Mouse (Mus musculus) G1E (cell line): ENCODE measurements around the gene Tmem109. TPM values are rescaled to one million over a fixed set of nuclear protein-coding genes. Genes with fewer than 3 reads are reported as not detected.
A peak's percentile ranks its signal among the peaks of the same experiment; 100 is the strongest.

ENCODE experiments used
- ATAC-seq: 2 replicates; pipeline ENCODE4 v1.8.0; 2016; ENCODE audit warnings: mild to moderate bottlenecking; ENCODE audit not compliant: insufficient number of reproducible peaks, poor library complexity, low FRiP score, severe bottlenecking; ENCODE audit errors: extremely low read depth
- DNase-seq: peaks from one replicate; pipeline ENCODE4 v3.0.0; 2012; ENCODE audit warnings: low spot score
- H3K27me3 ChIP-seq: 2 replicates; pipeline ENCODE4 v1.6.1; 2012; ENCODE audit warnings: mild to moderate bottlenecking, low read length, inconsistent platforms; ENCODE audit not compliant: insufficient read depth
- H3K36me3 ChIP-seq: replicated peaks from 2 replicates; pipeline ENCODE3; 2012; ENCODE audit warnings: mild to moderate bottlenecking, inconsistent platforms
- H3K4me1 ChIP-seq: 2 replicates; pipeline ENCODE4 v1.6.1; 2012; ENCODE audit warnings: low read depth, low read length, inconsistent platforms, mixed read lengths; ENCODE audit not compliant: insufficient read depth
- H3K4me3 ChIP-seq: 2 replicates; pipeline ENCODE4 v1.5.1; 2012; ENCODE audit warnings: low read depth, mild to moderate bottlenecking, inconsistent platforms, low read length, moderate library complexity, mixed read lengths
- H3K9me3 ChIP-seq: replicated peaks from 2 replicates; pipeline ENCODE4 v1.6.1; 2012; ENCODE audit warnings: inconsistent platforms
- CTCF ChIP-seq: IDR thresholded peaks from 2 replicates; pipeline ENCODE4 v1.5.1; 2012; ENCODE audit warnings: low read depth, low read length, inconsistent platforms, mixed read lengths
- GATA1 ChIP-seq: IDR thresholded peaks from 2 replicates; pipeline ENCODE4 v1.6.1; 2012; ENCODE audit warnings: borderline replicate concordance, low read length, inconsistent platforms, mixed read lengths
- GATA2 ChIP-seq: IDR thresholded peaks from 2 replicates; pipeline ENCODE4 v1.6.1; 2012; ENCODE audit warnings: low read depth, low read length, inconsistent platforms, borderline replicate concordance
- POLR2AphosphoS5 ChIP-seq: IDR thresholded peaks from 2 replicates; pipeline ENCODE4 v1.6.1; 2012; ENCODE audit warnings: low read depth, low read length, inconsistent platforms; ENCODE audit not compliant: insufficient replicate concordance
- TAL1 ChIP-seq: conservative IDR thresholded peaks from 2 replicates; pipeline ENCODE4 v1.6.1; 2012; ENCODE audit warnings: low read depth, low read length, inconsistent platforms, mixed read lengths
- polyA plus RNA-seq: library from polyadenylated mRNA; stranded (reverse); fragments of >175 nt; gene quantifications from 2 replicates; pipeline ENCODE4 v1.2.3, GENCODE M21; 2012
- total RNA-seq, 2 experiments: library from RNA; stranded (forward) in 1 of 2; stranded (reverse) in 1 of 2; fragments of 200-1000 nt in 1 of 2; fragments of >200 nt in 1 of 2; fragmentation: Nextera tagmentation in 1 of 2; gene quantifications; 2 replicates each; pipeline ENCODE4 v1.2.3; 2014 to 2017

Tmem109 gene
- total and polyA plus RNA-seq, 3 experiments, result 6.8 to 12.2 (median 8.5) TPM

- ATAC-seq (no peak), DNase-seq (no peak)
- H3K9me3 ChIP-seq, result no peaks in the 10 kb centered on the region
- H3K27me3 ChIP-seq, result peaks cover 15% of the 10 kb centered on the region
- no peak overlapping the region for H3K4me3 ChIP-seq
- no peak for TF ChIP-seq GATA1
- H3K36me3 ChIP-seq, result no peaks in the 10 kb centered on the region
- peaks cover 5% of the 10 kb centered on the region; the same call in 1 of the 2 replicates for H3K4me1 ChIP-seq
Observed at GRCm38 (mm10) chr19:10835671-10836070, 46.1 kb downstream of the Tmem109 start.

DNA sequence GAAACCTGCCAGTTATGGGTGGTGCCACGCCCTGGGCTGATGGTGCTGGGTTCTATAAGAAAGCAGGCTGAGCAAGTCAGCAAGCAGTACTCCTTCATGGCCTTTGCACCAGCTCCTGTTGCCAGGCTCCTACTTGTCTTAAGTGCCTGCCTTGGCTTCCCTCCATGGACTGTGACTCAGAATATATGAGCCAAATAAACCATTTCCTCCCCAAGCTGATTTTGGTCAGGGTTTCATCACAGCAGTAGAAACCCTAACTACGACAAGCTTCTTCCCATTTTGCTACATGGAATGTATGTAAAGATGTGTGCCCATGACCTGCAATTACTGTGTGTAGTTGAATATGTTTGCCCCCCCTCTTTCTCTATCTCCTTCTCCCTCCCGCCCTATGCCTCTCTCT is 48.2 kb downstream of the Tmem109 start:
- no peak for ATAC-seq
- H3K4me1 ChIP-seq, result peaks cover 5% of the 10 kb centered on the region; the same call in 1 of the 2 replicates
- no peak for DNase-seq
- TF ChIP-seq GATA2 (no peak), CTCF (no peak), POLR2AphosphoS5 (no peak), TAL1 (no peak), GATA1 (no peak)
- no peaks in the 10 kb centered on the region for H3K36me3 ChIP-seq
- H3K27me3 ChIP-seq, result peaks cover 15% of the 10 kb centered on the region
- H3K9me3 ChIP-seq, result no peaks in the 10 kb centered on the region
- no peak overlapping the region for H3K4me3 ChIP-seq

GRCm38 (mm10) chr19:10832030-10832429 is 49.8 kb downstream of the Tmem109 start:
- TF ChIP-seq TAL1 (no peak), GATA2 (no peak), GATA1 (no peak), POLR2AphosphoS5 (no peak), CTCF (no peak)
- ATAC-seq (no peak), DNase-seq (no peak)
- peaks cover 5% of the 10 kb centered on the region; the same call in 1 of the 2 replicates for H3K4me1 ChIP-seq
- H3K9me3 ChIP-seq, result no peaks in the 10 kb centered on the region
- H3K36me3 ChIP-seq, result no peaks in the 10 kb centered on the region
- no peak overlapping the region for H3K4me3 ChIP-seq
- H3K27me3 ChIP-seq, result peaks cover 15% of the 10 kb centered on the region

- no peak for ATAC-seq
- Histone ChIP-seq H3K4me3 (no peak overlapping the region), H3K4me1 (peaks cover 5% of the 10 kb centered on the region; the same call in 1 of the 2 replicates)
Observed at GRCm38 (mm10) chr19:10831424-10831823, 50.4 kb downstream of the Tmem109 start.

GRCm38 (mm10) chr19:10829436-10830175 is 52.2 kb downstream of the Tmem109 start, which contains the start of gene Cd6:
Cd6 (minus strand) TSS chr19:10830058.
- Histone ChIP-seq H3K9me3 (no peaks in the 10 kb centered on the region), H3K4me3 (no peak within 1 kb of the TSS), H3K36me3 (no peaks in the 10 kb centered on the region), H3K4me1 (peaks cover 5% of the 10 kb centered on the region; the same call in 1 of the 2 replicates), H3K27me3 (peaks cover 15% of the 10 kb centered on the region)
- ATAC-seq (no peak), DNase-seq (no peak)
- TF ChIP-seq GATA1 (no peak), GATA2 (no peak), TAL1 (no peak), CTCF (no peak), POLR2AphosphoS5 (no peak)

More at GRCm38 (mm10) chr19:10831424-10831823, 50.4 kb downstream of the Tmem109 start:
- H3K36me3 ChIP-seq, result no peaks in the 10 kb centered on the region
- peak; percentile 21 for DNase-seq
- H3K27me3 ChIP-seq, result peaks cover 15% of the 10 kb centered on the region
- no peaks in the 10 kb centered on the region for H3K9me3 ChIP-seq
- TF ChIP-seq GATA1 (no peak), GATA2 (no peak), POLR2AphosphoS5 (no peak), TAL1 (no peak), CTCF (0 out of 2 replicates have a peak, but pooled peaks have one; percentile 16)

- Histone ChIP-seq H3K36me3 (no peaks in the 10 kb centered on the region), H3K4me1 (peaks cover 5% of the 10 kb centered on the region; the same call in 1 of the 2 replicates), H3K9me3 (no peaks in the 10 kb centered on the region), H3K27me3 (peaks cover 7% of the 10 kb centered on the region), H3K4me3 (no peak overlapping the region)
- TF ChIP-seq TAL1 (no peak), POLR2AphosphoS5 (no peak), GATA2 (no peak), CTCF (no peak), GATA1 (no peak)
- ATAC-seq (no peak), DNase-seq (no peak)
Observed at GRCm38 (mm10) chr19:10828321-10828720, 53.5 kb downstream of the Tmem109 start.
